Mouse (Mus musculus) limb, embryonic 12.5 days (tissue): ENCODE results near the gene Lrrc36. TPM values are rescaled to one million over a fixed set of nuclear protein-coding genes. Genes with fewer than 3 reads are reported as not detected.

Experiments
- ATAC-seq: fragments of 200-750 bp; cut with Nextera tagmentation; 2 replicates; pipeline ENCODE4 v1.8.0; 2017; ENCODE audit warnings: low read depth, moderate TSS enrichment; ENCODE audit not compliant: insufficient number of reproducible peaks, insufficient read depth, low FRiP score, low TSS enrichment
- H3K27ac ChIP-seq: fragments of 300-500 bp; sonication (generic); 2 replicates; pipeline ENCODE4 v1.5.1; 2016; ENCODE audit warnings: mild to moderate bottlenecking, moderate library complexity
- H3K27me3 ChIP-seq: fragments of 300-500 bp; sonication (generic); 2 replicates; pipeline ENCODE4 v1.6.1; 2016; ENCODE audit warnings: mild to moderate bottlenecking, moderate library complexity
- H3K36me3 ChIP-seq: fragments of 300-500 bp; sonication (generic); 2 replicates; pipeline ENCODE4 v1.6.1; 2016; ENCODE audit warnings: mild to moderate bottlenecking, moderate library complexity
- H3K4me1 ChIP-seq: fragments of 300-500 bp; sonication (generic); replicated peaks from 2 replicates; pipeline ENCODE4 v1.6.1; 2016
- H3K4me2 ChIP-seq: fragments of 300-500 bp; sonication (generic); 2 replicates; pipeline ENCODE4 v1.6.1; 2016; ENCODE audit warnings: mild to moderate bottlenecking, moderate library complexity
- H3K4me3 ChIP-seq: fragments of 300-500 bp; sonication (generic); replicated peaks from 2 replicates; pipeline ENCODE4 v1.5.1; 2016; ENCODE audit warnings: mild to moderate bottlenecking
- H3K9ac ChIP-seq: fragments of 300-500 bp; sonication (generic); replicated peaks from 2 replicates; pipeline ENCODE4 v1.6.1; 2016; ENCODE audit warnings: mild to moderate bottlenecking, moderate library complexity
- H3K9me3 ChIP-seq: fragments of 300-500 bp; sonication (generic); 2 replicates; pipeline ENCODE4 v1.6.1; 2016; ENCODE audit warnings: mild to moderate bottlenecking, moderate library complexity
- WGBS: fragments of 180-500 bp; shearing (Covaris S2); methylation state at CpG from one replicate; pipeline ENCODE4 v1.1.7; 2016; 5-methylcytosine and 5-hydroxymethylcytosine counted together
- polyA plus RNA-seq: library from polyadenylated mRNA; unstranded; fragments of >200 nt; fragmentation: Nextera tagmentation; extraction: Ambion mirVana; gene quantifications from 2 replicates; pipeline ENCODE4 v1.2.1, GENCODE M21; 2016

The Lrrc36 gene
- polyA plus RNA-seq, 1 experiment from 2014 or later, result 0.39 TPM

DNA sequence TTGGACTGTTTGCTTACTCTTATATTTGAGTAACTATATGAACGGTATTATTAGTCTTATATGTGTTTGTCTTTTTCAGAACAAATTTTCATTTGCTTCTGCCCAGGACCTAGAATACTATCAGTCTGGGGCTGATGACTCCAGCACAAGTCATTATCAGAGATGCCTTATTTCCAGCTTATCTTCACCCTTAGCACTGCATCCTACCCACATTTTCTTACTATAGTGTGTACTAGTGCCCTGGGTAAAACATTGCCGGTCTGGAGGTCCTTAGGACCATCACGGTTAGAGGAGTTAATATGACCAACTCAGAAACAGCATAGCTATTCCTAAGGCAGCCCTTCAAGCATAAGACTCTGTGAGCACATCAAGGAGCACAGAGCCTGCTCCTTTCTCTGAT, 34.8 kb downstream of the Lrrc36 start:
- H3K4me1 ChIP-seq, result peaks cover 9% of the 10 kb centered on the region; the same call in 1 of the 2 replicates
- no peak overlapping the region for H3K27ac ChIP-seq
- no peak overlapping the region for H3K4me2 ChIP-seq
- no peak overlapping the region for H3K4me3 ChIP-seq
- 91% methylated on average over 3 of the region's 3 CpGs for WGBS
- no peak overlapping the region for H3K9ac ChIP-seq
- H3K27me3 ChIP-seq, result no peaks in the 10 kb centered on the region
- ATAC-seq, result no peak
- no peaks in the 10 kb centered on the region for H3K36me3 ChIP-seq
- no peaks in the 10 kb centered on the region for H3K9me3 ChIP-seq

DNA sequence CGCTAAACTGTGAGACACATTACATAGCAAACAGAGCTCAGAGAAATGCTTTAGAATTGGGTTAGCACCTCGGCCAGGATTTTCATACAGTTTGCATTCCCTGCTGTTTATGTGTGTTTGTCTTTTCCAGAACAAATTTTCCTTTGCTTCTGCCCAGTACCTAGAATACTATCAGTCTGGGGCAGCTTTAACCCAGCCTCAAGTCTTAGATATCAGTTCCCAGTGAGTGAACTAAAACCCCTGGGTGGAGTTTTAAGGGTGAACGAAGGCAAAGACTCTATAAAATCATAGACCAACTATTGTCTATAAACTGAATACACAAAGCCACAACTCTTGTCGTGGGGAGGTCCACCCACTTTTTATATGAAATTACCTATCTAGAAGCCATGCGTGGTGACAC, 35.2 kb downstream of the Lrrc36 start:
- H3K27me3 ChIP-seq, result no peaks in the 10 kb centered on the region
- H3K27ac ChIP-seq, result no peak overlapping the region
- H3K36me3 ChIP-seq, result no peaks in the 10 kb centered on the region
- no peak overlapping the region for H3K9ac ChIP-seq
- 81% methylated on average over 5 of the region's 5 CpGs for WGBS
- H3K4me2 ChIP-seq, result no peak overlapping the region
- no peak overlapping the region for H3K4me3 ChIP-seq
- H3K4me1 ChIP-seq, result peaks cover 9% of the 10 kb centered on the region; the same call in 1 of the 2 replicates
- ATAC-seq, result no peak
- H3K9me3 ChIP-seq, result no peaks in the 10 kb centered on the region

DNA sequence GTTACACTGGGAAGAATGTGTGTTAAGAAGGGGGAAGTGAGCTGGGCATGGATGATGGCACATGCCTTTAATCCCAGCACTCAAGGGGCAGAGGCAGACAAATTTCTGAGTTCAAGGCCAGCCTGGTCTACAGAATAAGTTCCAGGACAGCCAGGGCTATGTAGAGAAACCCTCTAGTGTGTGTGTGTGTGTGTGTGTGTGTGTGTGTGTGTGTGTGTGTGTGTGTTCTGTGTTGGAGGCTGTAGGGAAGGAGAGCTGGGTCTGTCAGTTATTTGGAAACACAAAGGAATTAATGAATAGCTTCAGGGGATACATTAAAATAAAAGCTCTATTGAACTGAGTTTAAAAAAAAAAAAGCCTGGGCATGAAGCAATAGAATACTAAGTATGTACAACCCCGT, 37.6 kb downstream of the Lrrc36 start:
- H3K4me2 ChIP-seq, result no peak overlapping the region
- no peak overlapping the region for H3K27ac ChIP-seq
- H3K4me3 ChIP-seq, result no peak overlapping the region
- H3K27me3 ChIP-seq, result no peaks in the 10 kb centered on the region
- 71% methylated on average over 1 of the region's 1 CpGs for WGBS
- no peaks in the 10 kb centered on the region for H3K36me3 ChIP-seq
- no peak overlapping the region for H3K9ac ChIP-seq
- no peaks in the 10 kb centered on the region for H3K9me3 ChIP-seq
- H3K4me1 ChIP-seq, result peaks cover 3% of the 10 kb centered on the region; the same call in 1 of the 2 replicates
- no peak for ATAC-seq

DNA sequence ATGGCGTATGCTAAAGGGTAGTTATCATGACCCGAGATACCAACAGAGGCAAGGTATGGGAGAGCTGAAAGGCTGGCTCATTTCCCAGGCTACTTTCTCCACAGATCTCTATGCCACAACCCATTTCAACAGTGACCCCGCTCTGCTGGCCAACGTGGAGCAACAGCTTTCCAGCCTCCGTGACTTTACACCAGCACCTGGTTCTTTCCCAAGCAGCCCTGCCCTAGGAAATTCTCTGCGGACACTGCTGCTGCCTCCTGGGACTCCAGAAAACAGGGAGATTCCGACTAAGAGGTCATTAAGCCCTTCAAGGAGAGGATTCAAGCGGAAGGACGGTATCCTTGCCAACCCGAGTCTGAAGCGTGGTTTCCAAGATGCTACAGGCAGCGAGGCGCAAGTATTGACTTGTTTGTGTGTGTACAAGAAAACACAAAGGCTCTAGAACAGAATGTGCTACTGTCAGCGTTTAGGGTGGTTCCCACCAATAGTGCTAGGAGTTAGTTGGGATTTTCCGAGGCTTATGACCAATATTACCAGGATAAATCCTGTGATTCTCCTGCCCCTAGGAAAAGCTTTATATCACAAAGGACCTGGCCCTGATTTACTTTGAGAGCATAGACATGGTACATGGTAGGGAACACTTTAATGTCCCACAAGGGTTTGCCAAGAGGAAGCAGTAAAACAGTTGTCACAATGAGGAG, 38.7 kb downstream of the Lrrc36 start:
- no peaks in the 10 kb centered on the region for H3K27me3 ChIP-seq
- no peaks in the 10 kb centered on the region for H3K4me1 ChIP-seq
- no peak overlapping the region for H3K4me3 ChIP-seq
- H3K9ac ChIP-seq, result no peak overlapping the region
- H3K4me2 ChIP-seq, result no peak overlapping the region
- no peak overlapping the region for H3K27ac ChIP-seq
- ATAC-seq, result no peak
- H3K36me3 ChIP-seq, result no peaks in the 10 kb centered on the region
- no peaks in the 10 kb centered on the region for H3K9me3 ChIP-seq
- 70% methylated on average over 15 of the region's 15 CpGs for whole genome bisulfite sequencing

DNA sequence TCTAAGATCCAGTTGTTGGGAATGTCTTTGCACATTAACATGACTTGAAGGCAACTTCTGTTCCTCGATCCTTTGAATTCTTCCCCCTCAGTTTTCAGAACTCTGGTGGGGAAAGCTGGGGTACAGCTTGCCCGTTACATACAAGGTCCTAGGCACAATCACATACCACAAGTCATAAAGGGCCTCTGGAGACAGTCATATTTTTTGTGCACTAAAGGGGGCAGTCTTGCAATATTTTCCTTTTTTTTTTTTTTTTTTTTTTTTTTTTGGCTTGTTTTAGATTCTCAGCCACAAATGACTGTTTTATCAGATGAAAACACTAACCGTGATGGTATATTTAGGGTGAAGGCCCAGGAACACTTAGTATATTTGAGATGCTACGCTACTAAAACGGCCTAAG, 39.9 kb downstream of the Lrrc36 start:
- Histone ChIP-seq H3K36me3 (no peaks in the 10 kb centered on the region), H3K9ac (no peak overlapping the region), H3K27ac (no peak overlapping the region), H3K4me3 (no peak overlapping the region), H3K4me2 (no peak overlapping the region), H3K4me1 (no peaks in the 10 kb centered on the region), H3K27me3 (no peaks in the 10 kb centered on the region), H3K9me3 (no peaks in the 10 kb centered on the region)
- 75% methylated on average over 5 of the region's 5 CpGs for WGBS
- ATAC-seq, result no peak

DNA sequence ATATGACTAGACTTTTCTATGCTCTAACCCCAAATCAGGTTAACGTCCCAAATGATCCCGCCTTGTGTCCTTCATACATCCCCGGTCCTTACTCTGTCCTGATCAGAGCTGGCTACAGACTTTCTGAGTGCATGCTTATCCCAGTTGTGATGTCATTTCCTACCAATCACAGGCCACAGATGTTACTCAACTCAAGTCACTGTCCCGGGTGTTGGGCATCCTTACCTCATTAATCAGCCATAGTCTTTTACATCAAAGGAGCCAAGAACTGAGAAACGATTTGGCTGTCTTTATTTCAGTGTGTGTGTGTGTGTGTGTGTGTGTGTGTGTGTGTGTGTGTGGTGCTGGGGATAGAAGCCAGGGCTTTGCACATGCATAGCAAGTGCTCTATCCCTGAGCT, 40.7 kb downstream of the Lrrc36 start:
- no peaks in the 10 kb centered on the region for H3K36me3 ChIP-seq
- no peaks in the 10 kb centered on the region for H3K27me3 ChIP-seq
- no peak overlapping the region for H3K4me3 ChIP-seq
- H3K27ac ChIP-seq, result no peak overlapping the region
- no peaks in the 10 kb centered on the region for H3K9me3 ChIP-seq
- H3K4me1 ChIP-seq, result no peaks in the 10 kb centered on the region
- ATAC-seq, result no peak
- no peak overlapping the region for H3K4me2 ChIP-seq
- 63% methylated on average over 5 of the region's 5 CpGs for WGBS
- H3K9ac ChIP-seq, result no peak overlapping the region

DNA sequence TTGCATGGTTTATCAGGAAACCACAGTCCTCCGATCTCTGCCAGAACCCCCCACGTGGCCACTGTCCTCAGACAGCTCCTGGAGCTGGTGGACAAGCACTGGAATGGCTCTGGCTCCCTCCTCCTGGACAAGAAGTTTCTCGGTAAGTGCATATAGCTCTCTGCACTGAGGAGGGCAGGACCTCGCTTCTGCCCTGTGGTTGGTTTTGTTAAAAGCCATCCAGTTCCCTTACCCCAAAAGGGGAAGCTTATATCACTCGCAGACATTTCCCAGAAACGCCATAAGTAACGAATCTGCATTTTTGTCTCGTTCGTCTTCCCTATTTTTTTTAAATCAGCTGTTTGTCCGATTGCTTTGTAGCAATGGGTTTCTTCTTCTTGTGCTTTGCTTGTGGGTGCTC, 41.8 kb downstream of the Lrrc36 start:
- no peak overlapping the region for H3K4me2 ChIP-seq
- ATAC-seq, result no peak
- no peak overlapping the region for H3K9ac ChIP-seq
- no peaks in the 10 kb centered on the region for H3K36me3 ChIP-seq
- H3K4me1 ChIP-seq, result no peaks in the 10 kb centered on the region
- no peaks in the 10 kb centered on the region for H3K27me3 ChIP-seq
- no peaks in the 10 kb centered on the region for H3K9me3 ChIP-seq
- H3K27ac ChIP-seq, result no peak overlapping the region
- no peak overlapping the region for H3K4me3 ChIP-seq
- WGBS, result 64% methylated on average over 10 of the region's 10 CpGs

DNA sequence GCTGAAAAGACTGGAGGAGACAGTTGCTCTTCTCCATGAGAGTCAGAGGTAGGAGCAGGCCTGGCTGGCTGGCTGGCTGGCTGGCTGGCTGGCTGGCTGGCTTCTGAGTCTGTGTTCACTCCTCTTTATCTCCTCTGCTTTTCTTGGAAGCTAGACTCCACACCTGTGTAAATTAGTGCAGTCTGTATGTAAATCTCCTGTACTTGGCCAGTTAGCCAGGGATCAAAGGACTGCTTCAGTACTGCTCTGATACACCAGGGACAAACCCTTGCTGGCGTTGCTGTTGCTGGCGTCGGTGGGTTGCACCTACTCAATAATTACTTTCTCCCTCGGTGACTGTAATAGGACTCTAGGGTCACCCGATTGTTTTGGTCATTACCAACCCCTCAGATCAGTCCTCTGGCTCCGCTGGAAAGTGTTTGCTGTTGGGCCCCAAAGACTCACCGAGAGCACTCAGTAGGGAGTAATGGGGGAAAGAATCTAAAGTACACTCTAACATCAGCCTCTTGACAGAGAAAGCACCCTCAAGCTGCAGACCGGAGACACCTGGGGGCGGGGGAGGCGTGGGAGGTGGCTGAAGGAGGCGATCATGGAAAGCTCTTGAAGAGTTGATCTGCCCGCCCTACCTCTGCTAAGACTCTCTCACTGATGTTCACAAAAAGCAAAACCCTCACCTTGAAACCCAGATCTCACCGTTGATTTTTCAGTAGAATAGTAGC, 47.9 kb downstream of the Lrrc36 start:
- no peak for ATAC-seq
- Histone ChIP-seq H3K27me3 (no peaks in the 10 kb centered on the region), H3K27ac (no peak overlapping the region), H3K4me3 (no peak overlapping the region), H3K36me3 (no peaks in the 10 kb centered on the region), H3K4me1 (peaks cover 12% of the 10 kb centered on the region), H3K9ac (no peak overlapping the region), H3K4me2 (no peak overlapping the region), H3K9me3 (no peaks in the 10 kb centered on the region)
- 48% methylated on average over 13 of the region's 13 CpGs for WGBS

DNA sequence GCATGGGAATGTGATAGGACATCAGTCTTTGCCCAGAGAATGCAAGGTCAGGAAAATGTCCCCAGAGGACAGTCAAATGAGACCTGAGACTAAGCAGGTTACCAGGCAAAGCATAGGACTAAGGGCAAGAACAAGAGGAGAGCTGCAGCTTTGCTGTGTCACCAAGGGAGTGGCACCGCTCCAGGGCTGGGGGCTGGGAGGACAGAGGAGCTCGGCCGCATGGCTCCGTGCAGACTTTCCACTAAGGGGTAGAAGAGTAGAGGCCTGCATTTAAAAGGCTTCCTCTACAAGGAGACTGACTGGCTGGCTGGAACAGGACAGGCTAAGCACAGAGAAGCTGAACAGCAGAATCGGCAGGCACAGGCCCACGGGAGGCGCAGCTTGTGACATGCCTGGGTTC, 51.2 kb downstream of the Lrrc36 start:
- WGBS, result 65% methylated on average over 7 of the region's 7 CpGs

DNA sequence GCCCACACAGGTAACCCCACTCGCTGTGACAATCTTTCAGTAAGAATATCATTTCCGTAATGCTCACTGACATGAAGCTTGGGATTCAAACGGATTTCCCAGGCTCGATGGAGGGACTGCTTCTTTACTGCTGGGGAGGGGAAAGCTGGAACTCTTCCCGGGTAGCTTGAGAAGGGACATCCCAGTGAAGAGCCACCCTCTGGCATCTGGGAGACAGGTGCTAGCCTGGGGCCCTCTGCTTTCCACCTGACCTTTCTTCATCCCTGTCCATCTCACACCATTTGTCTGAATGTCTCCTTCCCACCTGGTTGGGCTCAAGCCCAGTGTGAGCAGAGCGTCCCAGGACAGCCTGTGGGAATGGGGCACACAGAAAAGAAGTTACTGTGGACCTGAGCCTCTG, 52.9 kb downstream of the Lrrc36 start:
- Histone ChIP-seq H3K9ac (no peak overlapping the region), H3K27ac (no peak overlapping the region), H3K27me3 (peaks cover 13% of the 10 kb centered on the region), H3K4me3 (no peak overlapping the region), H3K4me2 (no peak overlapping the region), H3K4me1 (peaks cover 26% of the 10 kb centered on the region), H3K9me3 (no peaks in the 10 kb centered on the region), H3K36me3 (peaks cover 4% of the 10 kb centered on the region; the same call in 1 of the 2 replicates)
- ATAC-seq, result no peak
- 76% methylated on average over 6 of the region's 6 CpGs for WGBS

More for the DNA sequence above, 51.2 kb downstream of the Lrrc36 start:
- Histone ChIP-seq H3K4me3 (no peak overlapping the region), H3K27ac (no peak overlapping the region), H3K9ac (no peak overlapping the region), H3K4me1 (peaks cover 20% of the 10 kb centered on the region), H3K27me3 (no peaks in the 10 kb centered on the region), H3K36me3 (peaks cover 4% of the 10 kb centered on the region; the same call in 1 of the 2 replicates), H3K4me2 (no peak overlapping the region), H3K9me3 (no peaks in the 10 kb centered on the region)
- no peak for ATAC-seq

DNA sequence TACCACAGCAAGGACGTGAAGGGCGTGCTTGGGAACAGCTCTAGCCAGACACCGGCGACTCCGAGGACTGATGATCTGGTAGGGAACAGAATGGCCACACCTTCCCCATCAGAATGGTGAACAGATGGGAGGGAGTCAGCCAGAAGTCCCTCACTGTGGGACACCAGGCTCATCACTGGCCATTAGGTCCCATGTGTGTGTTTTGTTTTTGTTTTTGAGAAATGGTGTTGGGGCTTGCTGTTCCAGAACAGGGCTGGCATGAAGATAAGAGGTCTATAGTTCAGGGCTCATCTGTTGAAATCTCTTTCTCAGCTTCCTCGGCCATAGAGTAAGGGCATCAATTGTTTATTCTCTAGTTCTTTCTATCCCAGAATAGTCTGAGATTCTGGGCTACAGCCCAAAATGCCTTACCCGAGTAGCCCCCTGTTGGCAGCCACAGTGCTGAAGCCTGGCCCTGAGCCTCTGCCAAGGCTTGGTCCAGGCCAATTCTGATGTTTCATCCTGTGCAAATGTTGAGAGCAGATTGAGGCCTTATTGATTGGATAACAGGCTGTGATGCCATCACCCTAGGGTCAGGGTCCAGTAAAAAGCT, 53.4 kb downstream of the Lrrc36 start:
- no peaks in the 10 kb centered on the region for H3K9me3 ChIP-seq
- peaks cover 30% of the 10 kb centered on the region for H3K4me1 ChIP-seq
- ATAC-seq, result no peak
- peaks cover 19% of the 10 kb centered on the region for H3K27me3 ChIP-seq
- H3K27ac ChIP-seq, result no peak overlapping the region
- no peak overlapping the region for H3K4me2 ChIP-seq
- 75% methylated on average over 7 of the region's 7 CpGs for WGBS
- no peak overlapping the region for H3K9ac ChIP-seq
- H3K4me3 ChIP-seq, result no peak overlapping the region
- peaks cover 4% of the 10 kb centered on the region; the same call in 1 of the 2 replicates for H3K36me3 ChIP-seq
